11 mouse cellular contexts compared by ENCODE assay signal in the genomic region with DNA sequence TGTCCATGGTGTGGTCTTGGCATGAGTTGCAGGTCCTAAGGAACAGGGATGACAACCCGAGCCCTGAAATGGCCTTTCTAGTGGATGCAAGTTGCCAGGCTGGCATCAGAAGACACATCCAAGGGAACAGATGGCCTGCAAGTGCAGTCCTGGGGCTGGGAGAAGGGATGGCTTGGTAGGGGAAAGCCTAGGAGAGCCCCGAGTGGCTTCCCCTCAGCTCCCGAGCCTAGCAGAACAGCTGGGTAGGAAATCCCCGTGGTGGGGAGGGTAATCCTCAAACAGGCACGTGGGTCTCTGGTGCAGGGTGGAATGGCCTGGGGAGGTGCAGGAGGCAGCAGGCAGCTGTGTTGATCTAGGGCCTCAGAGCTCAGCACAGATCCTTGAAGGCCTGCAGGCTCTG. TPM values are rescaled to one million over a fixed set of nuclear protein-coding genes. Genes with fewer than 3 reads are reported as not detected.
A peak's percentile ranks its signal among the peaks of the same experiment; 100 is the strongest.
DNase-seq lines count a peak whose midpoint lies in the region; ATAC-seq and TF ChIP-seq lines count a peak whose summit lies in the region.
"Had no signal": no experiment of that assay in that cellular context is flagged by ENCODE, and none has a peak within 500 bp of the region (broad histone marks: within the 10 kb centered on the region; RNA-seq: fewer than 3 reads in every experiment).

No protein-coding gene starts in this region.

- no peak for TF ChIP-seq CTCF in lung, postnatal 0 days (IDR thresholded peaks at IDR 0.05)

- H3K4me2 ChIP-seq in forebrain, embryonic 13.5 days = no peak overlapping the region
- H3K4me2 ChIP-seq in lung, postnatal 0 days (replicated peaks; ENCODE audit: low read depth, low read length) = no peak overlapping the region
- no peak overlapping the region for H3K4me2 ChIP-seq in midbrain, embryonic 13.5 days (replicated peaks)

- no peak for ATAC-seq in forebrain, embryonic 13.5 days
- 0 out of 2 replicates have a peak, but pooled peaks have one; percentile 2 for ATAC-seq in lung, postnatal 0 days
- peak; percentile 15; the same call in 1 of the 2 replicates for ATAC-seq in midbrain, embryonic 13.5 days
- ATAC-seq in granulocyte monocyte progenitor cell, adult 5-6 weeks (replicated peaks; ENCODE audit: poor library complexity, severe bottlenecking) = no peak

- H3K9me3 ChIP-seq in forebrain, embryonic 13.5 days (replicated peaks) = no peaks in the 10 kb centered on the region
- no peaks in the 10 kb centered on the region for H3K9me3 ChIP-seq in forebrain, embryonic 10.5 days
- no peaks in the 10 kb centered on the region for H3K9me3 ChIP-seq in lung, postnatal 0 days (ENCODE audit: low read length)
- H3K9me3 ChIP-seq in midbrain, embryonic 13.5 days = no peaks in the 10 kb centered on the region

- no peaks in the 10 kb centered on the region for H3K4me1 ChIP-seq in forebrain, embryonic 13.5 days
- H3K4me1 ChIP-seq in forebrain, embryonic 10.5 days = peaks cover 7% of the 10 kb centered on the region
- H3K4me1 ChIP-seq in lung, postnatal 0 days (ENCODE audit: insufficient read depth, low read depth, low read length) = no peaks in the 10 kb centered on the region
- peaks cover 12% of the 10 kb centered on the region for H3K4me1 ChIP-seq in midbrain, embryonic 13.5 days (replicated peaks)

- no peak overlapping the region for H3K4me3 ChIP-seq in forebrain, embryonic 13.5 days
- H3K4me3 ChIP-seq in forebrain, embryonic 10.5 days = no peak overlapping the region
- no peak overlapping the region for H3K4me3 ChIP-seq in lung, postnatal 0 days (ENCODE audit: low read depth, low read length)
- H3K4me3 ChIP-seq in midbrain, embryonic 13.5 days (replicated peaks) = no peak overlapping the region

- 61% methylated on average over 5 of the region's 5 CpGs for WGBS in forebrain, embryonic 13.5 days
- WGBS in forebrain, embryonic 10.5 days = 84% methylated on average over 5 of the region's 5 CpGs
- WGBS in lung, postnatal 0 days = 51% methylated on average over 5 of the region's 5 CpGs
- WGBS in midbrain, embryonic 13.5 days = 61% methylated on average over 5 of the region's 5 CpGs

- DNase-seq in forebrain, embryonic 10.5 days (ENCODE audit: extremely low spot score, low spot score) = no peak
- no peak for DNase-seq in lung, postnatal 0 days (ENCODE audit: low spot score)
- no peak for DNase-seq in lung, postnatal 25 days (ENCODE audit: low spot score)
- peak; percentile 78 to 81 for DNase-seq in cerebellum, postnatal 10 days
- no peak for DNase-seq in embryo, embryonic 10.5 days (ENCODE audit: low spot score)
- DNase-seq: gastrocnemius, postnatal 36 days; spleen, adult 18-20 months had no signal

- H3K27me3 ChIP-seq in forebrain, embryonic 13.5 days = no peaks in the 10 kb centered on the region
- H3K27me3 ChIP-seq in forebrain, embryonic 10.5 days (ENCODE audit: poor library complexity, severe bottlenecking) = no peaks in the 10 kb centered on the region
- H3K27me3 ChIP-seq in lung, postnatal 0 days (replicated peaks; ENCODE audit: insufficient read depth, low read length) = no peaks in the 10 kb centered on the region
- H3K27me3 ChIP-seq in midbrain, embryonic 13.5 days = no peaks in the 10 kb centered on the region

- H3K36me3 ChIP-seq in forebrain, embryonic 13.5 days (ENCODE audit: poor library complexity, severe bottlenecking) = peaks cover 56% of the 10 kb centered on the region
- peaks cover 57% of the 10 kb centered on the region for H3K36me3 ChIP-seq in forebrain, embryonic 10.5 days (replicated peaks)
- H3K36me3 ChIP-seq in lung, postnatal 0 days (ENCODE audit: insufficient read depth, low read length) = peaks cover 15% of the 10 kb centered on the region; the same call in 1 of the 2 replicates
- H3K36me3 ChIP-seq in midbrain, embryonic 13.5 days = peaks cover 46% of the 10 kb centered on the region

- no peak for TF ChIP-seq EP300 in lung, postnatal 0 days (IDR thresholded peaks at IDR 0.05)

- 0 out of 2 replicates have a peak overlapping the region, but pooled peaks have one; percentile 2 for H3K27ac ChIP-seq in forebrain, embryonic 13.5 days
- no peak overlapping the region for H3K27ac ChIP-seq in forebrain, embryonic 10.5 days
- H3K27ac ChIP-seq in lung, postnatal 0 days (ENCODE audit: low read length) = no peak overlapping the region
- H3K27ac ChIP-seq in midbrain, embryonic 13.5 days = 0 out of 2 replicates have a peak overlapping the region, but pooled peaks have one; percentile 36

- no peak overlapping the region for H3K9ac ChIP-seq in forebrain, embryonic 13.5 days
- H3K9ac ChIP-seq in lung, postnatal 0 days (replicated peaks; ENCODE audit: low read depth) = no peak overlapping the region
- H3K9ac ChIP-seq in midbrain, embryonic 13.5 days (replicated peaks) = no peak overlapping the region; the same call in 1 of the 2 replicates
- H3K9ac ChIP-seq: liver, postnatal 0 days had no signal

RNA-seq across cellular contexts. Expression of a gene that starts 7.4 kb away (rescaled TPM):
- polyA plus RNA-seq in forebrain, embryonic 13.5 days (2015; fragmentation: Nextera tagmentation; extraction: Ambion mirVana) = 77.5 and 85.3 TPM in 2 replicates
- polyA plus RNA-seq in forebrain, embryonic 10.5 days (2016; fragmentation: Nextera tagmentation; extraction: Ambion mirVana) = 41.5 and 43.3 TPM in 2 replicates
- polyA plus RNA-seq in lung, postnatal 0 days (2015; fragmentation: Nextera tagmentation; extraction: Ambion mirVana) = 41.0 and 41.4 TPM in 2 replicates
- 87.9 and 91.5 TPM in 2 replicates for polyA plus RNA-seq in midbrain, embryonic 13.5 days (2015; fragmentation: Nextera tagmentation; extraction: Ambion mirVana)
- 9.0 and 12.3 TPM in 2 replicates for total RNA-seq in granulocyte monocyte progenitor cell, adult 5-6 weeks (2014; fragmentation: Nextera tagmentation)
- 10.7 and 14.2 TPM in 2 replicates for total RNA-seq in granulocyte monocyte progenitor cell, adult 5-6 weeks (2017)

RNA-seq across cellular contexts. Expression of a gene that starts 21.6 kb away (rescaled TPM):
- polyA plus RNA-seq in forebrain, embryonic 13.5 days (2015; fragmentation: Nextera tagmentation; extraction: Ambion mirVana) = 0.05 and 0.06 TPM in 2 replicates
- polyA plus RNA-seq in forebrain, embryonic 10.5 days (2016; fragmentation: Nextera tagmentation; extraction: Ambion mirVana) = not detected in 2 replicates
- polyA plus RNA-seq in lung, postnatal 0 days (2015; fragmentation: Nextera tagmentation; extraction: Ambion mirVana) = not detected in 2 replicates
- polyA plus RNA-seq in midbrain, embryonic 13.5 days (2015; fragmentation: Nextera tagmentation; extraction: Ambion mirVana) = 0.06 TPM in 1 of 2 replicates, not detected in the other
- total RNA-seq in granulocyte monocyte progenitor cell, adult 5-6 weeks (2014; fragmentation: Nextera tagmentation) = not detected in 2 replicates
- not detected in 2 replicates for total RNA-seq in granulocyte monocyte progenitor cell, adult 5-6 weeks (2017)
- total RNA-seq: gastrocnemius, postnatal 36 days had no signal

RNA-seq across cellular contexts. Expression of a gene that starts 26.3 kb away (rescaled TPM):
- 0.15 and 0.28 TPM in 2 replicates for polyA plus RNA-seq in forebrain, embryonic 13.5 days (2015; fragmentation: Nextera tagmentation; extraction: Ambion mirVana)
- polyA plus RNA-seq in forebrain, embryonic 10.5 days (2016; fragmentation: Nextera tagmentation; extraction: Ambion mirVana) = not detected in 2 replicates
- 0.92 and 1.8 TPM in 2 replicates for polyA plus RNA-seq in lung, postnatal 0 days (2015; fragmentation: Nextera tagmentation; extraction: Ambion mirVana)
- 0.28 TPM in 1 of 2 replicates, not detected in the other for polyA plus RNA-seq in midbrain, embryonic 13.5 days (2015; fragmentation: Nextera tagmentation; extraction: Ambion mirVana)
- total RNA-seq in granulocyte monocyte progenitor cell, adult 5-6 weeks (2014; fragmentation: Nextera tagmentation) = 5.2 and 5.4 TPM in 2 replicates
- total RNA-seq in granulocyte monocyte progenitor cell, adult 5-6 weeks (2017) = 0.73 and 1.8 TPM in 2 replicates

RNA-seq across cellular contexts. Expression of a gene that starts 52.6 kb away (rescaled TPM):
- 1.5 and 2.0 TPM in 2 replicates for polyA plus RNA-seq in forebrain, embryonic 13.5 days (2015; fragmentation: Nextera tagmentation; extraction: Ambion mirVana)
- polyA plus RNA-seq in forebrain, embryonic 10.5 days (2016; fragmentation: Nextera tagmentation; extraction: Ambion mirVana) = 0.34 and 0.45 TPM in 2 replicates
- polyA plus RNA-seq in lung, postnatal 0 days (2015; fragmentation: Nextera tagmentation; extraction: Ambion mirVana) = 15.7 and 17.3 TPM in 2 replicates
- polyA plus RNA-seq in midbrain, embryonic 13.5 days (2015; fragmentation: Nextera tagmentation; extraction: Ambion mirVana) = 2.1 and 2.2 TPM in 2 replicates
- 6.7 and 10.4 TPM in 2 replicates for total RNA-seq in granulocyte monocyte progenitor cell, adult 5-6 weeks (2014; fragmentation: Nextera tagmentation)
- total RNA-seq in granulocyte monocyte progenitor cell, adult 5-6 weeks (2017) = 4.7 and 7.6 TPM in 2 replicates

Comparison
In these comparisons a context has a peak if more than half of its experiments do, and no peak if none do; other contexts are left out.
1. H3K27ac ChIP-seq: peak in forebrain, embryonic 13.5 days (single experiment) and midbrain, embryonic 13.5 days (single experiment); none in forebrain, embryonic 10.5 days (single experiment) and lung, postnatal 0 days (single experiment).
2. ATAC-seq: peak in lung, postnatal 0 days (single experiment) and midbrain, embryonic 13.5 days (single experiment); none in forebrain, embryonic 13.5 days (single experiment) and granulocyte monocyte progenitor cell, adult 5-6 weeks (single experiment).
3. DNase-seq: peak in cerebellum, postnatal 10 days (2 of 2); none in forebrain, embryonic 10.5 days (single experiment), lung, postnatal 0 days (single experiment), lung, postnatal 25 days (single experiment) and embryo, embryonic 10.5 days (single experiment).